Mouse (Mus musculus) midbrain, postnatal 0 days (tissue): Measurements from ENCODE around the gene Pik3cg. TPM values are rescaled to one million over a fixed set of nuclear protein-coding genes. Genes with fewer than 3 reads are reported as not detected.
"Not testable (repeated sequence)": the region's sequence is repeated elsewhere in the genome, so short reads cannot be mapped to it uniquely, and the experiment has no call there.

Source experiments
- ATAC-seq: fragments of 200-750 bp; cut with Nextera tagmentation; 2 replicates; pipeline ENCODE4 v1.8.0; 2017; ENCODE audit warnings: moderate number of reproducible peaks, mild to moderate bottlenecking, moderate TSS enrichment, moderate library complexity; ENCODE audit not compliant: low FRiP score
- DNase-seq: peaks from one replicate; pipeline ENCODE4 v3.0.0-alpha.2; 2015; ENCODE audit warnings: low spot score
- H3K27ac ChIP-seq: fragments of 300-500 bp; sonication (generic); 2 replicates; pipeline ENCODE4 v1.5.1; 2014; ENCODE audit warnings: low read depth, mild to moderate bottlenecking, low read length, mixed read lengths
- H3K27me3 ChIP-seq: fragments of 300-500 bp; sonication (generic); 2 replicates; pipeline ENCODE4 v1.6.1; 2014; ENCODE audit warnings: low read length, control low read depth, mixed read lengths; ENCODE audit not compliant: insufficient read depth
- H3K36me3 ChIP-seq: fragments of 300-500 bp; sonication (generic); 2 replicates; pipeline ENCODE4 v1.6.1; 2014; ENCODE audit warnings: low read length, control low read depth, mixed read lengths; ENCODE audit not compliant: insufficient read depth
- H3K4me1 ChIP-seq: fragments of 300-500 bp; sonication (generic); 2 replicates; pipeline ENCODE4 v1.6.1; 2014; ENCODE audit warnings: mild to moderate bottlenecking, control low read depth, antibody characterized with exemption, low read length, mixed read lengths; ENCODE audit not compliant: insufficient read depth
- H3K4me2 ChIP-seq: fragments of 300-500 bp; sonication (generic); 2 replicates; pipeline ENCODE4 v1.6.1; 2014; ENCODE audit warnings: low read depth, mild to moderate bottlenecking, low read length, mixed read lengths; ENCODE audit not compliant: poor library complexity, severe bottlenecking
- H3K4me3 ChIP-seq: fragments of 300-500 bp; sonication (generic); 2 replicates; pipeline ENCODE4 v1.5.1; 2014; ENCODE audit warnings: low read depth, mild to moderate bottlenecking, low read length, moderate library complexity
- H3K9ac ChIP-seq: fragments of 300-500 bp; sonication (generic); replicated peaks from 2 replicates; pipeline ENCODE4 v1.6.1; 2014; ENCODE audit warnings: mild to moderate bottlenecking, low read length, moderate library complexity, mixed read lengths; ENCODE audit not compliant: poor library complexity, severe bottlenecking
- H3K9me3 ChIP-seq: fragments of 300-500 bp; sonication (generic); 2 replicates; pipeline ENCODE4 v1.6.1; 2016; ENCODE audit warnings: low read length, control low read depth
- CTCF ChIP-seq: IDR thresholded peaks from 2 replicates; pipeline ENCODE4 v1.5.1; 2016; ENCODE audit warnings: antibody characterized with exemption, mild to moderate bottlenecking
- WGBS: fragments of 180-500 bp; shearing (Covaris S2); extraction: QIAGEN DNeasy Blood & Tissue Kit; methylation state at CpG from one replicate; pipeline ENCODE4 v1.1.7; 2014; 5-methylcytosine and 5-hydroxymethylcytosine counted together
- polyA plus RNA-seq: library from polyadenylated mRNA; unstranded; fragments of >200 nt; fragmentation: Nextera tagmentation; extraction: Ambion mirVana; gene quantifications from 2 replicates; pipeline ENCODE4 v1.2.1, GENCODE M21; 2015
- total RNA-seq: library from RNA; depleted of rRNA; stranded (reverse); fragments of >200 nt; gene quantifications from 2 replicates; pipeline ENCODE4 v1.2.3, GENCODE M21; 2014; rRNA removed

Pik3cg gene
- total RNA-seq, result 1.9 and 3.0 TPM in 2 replicates
- polyA plus RNA-seq, result 0.78 and 0.86 TPM in 2 replicates

DNA sequence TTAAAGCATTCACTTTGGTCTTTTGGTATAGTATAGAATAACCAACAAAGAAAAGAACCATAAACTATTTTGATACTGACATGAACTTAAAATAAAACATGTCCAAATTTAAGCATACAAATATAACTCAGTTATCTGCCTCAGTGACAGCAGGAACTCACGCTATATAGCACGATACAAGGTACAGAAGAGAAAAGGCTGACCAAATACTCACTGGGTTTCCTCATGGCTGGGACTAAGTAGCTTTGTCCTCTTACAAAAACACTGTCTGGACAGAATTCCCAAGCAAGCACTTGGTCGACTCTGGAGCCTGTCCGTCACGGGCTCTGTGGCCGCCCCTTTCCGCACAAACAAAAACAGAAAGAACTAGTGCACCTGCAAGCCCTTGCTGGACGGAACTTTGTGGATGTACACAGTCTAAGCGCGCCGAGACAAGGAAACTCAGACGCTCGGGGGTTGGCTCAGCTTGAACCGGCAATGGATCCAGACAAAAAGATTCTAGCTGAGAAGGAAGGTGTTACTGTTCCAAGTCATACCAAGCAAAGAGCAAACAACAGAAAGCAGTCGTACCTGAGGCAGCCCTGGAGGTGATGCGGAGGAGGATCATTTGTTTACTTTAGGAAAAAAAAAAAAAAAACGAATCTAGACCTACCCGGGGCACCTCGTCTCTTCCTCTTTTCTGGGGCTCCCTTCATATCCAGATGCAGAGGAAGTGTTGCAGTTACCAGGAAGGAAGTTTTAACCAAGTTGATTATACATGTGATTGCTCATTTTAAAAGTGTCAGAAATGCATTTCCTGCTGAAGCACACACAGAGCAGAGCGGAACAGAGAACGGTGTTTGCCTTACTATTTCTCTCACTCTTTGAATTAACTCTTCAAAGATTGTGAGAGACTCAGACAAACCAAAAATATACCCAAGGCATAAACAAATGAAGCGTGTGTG is at the start of gene Pik3cg:
Gene Pik3cg, minus strand, starts transcription at position 712 of the 944 bp plus-strand sequence.
- Histone ChIP-seq H3K9ac (no peak within 1 kb of the TSS), H3K4me1 (no peaks in the 10 kb centered on the region), H3K27me3 (no peaks in the 10 kb centered on the region), H3K4me2 (peak within 1 kb of the TSS; percentile 6; the same call in 1 of the 2 replicates), H3K27ac (no peak within 1 kb of the TSS), H3K9me3 (no peaks in the 10 kb centered on the region), H3K4me3 (no peak within 1 kb of the TSS), H3K36me3 (no peaks in the 10 kb centered on the region)
- no peak for TF ChIP-seq CTCF
- DNase-seq (no peak), ATAC-seq (no peak)
- WGBS, result 66% methylated on average over 22 of the region's 22 CpGs

- no peak for TF ChIP-seq CTCF
- ATAC-seq (no peak), DNase-seq (no peak)
- Histone ChIP-seq H3K27ac (no peak overlapping the region), H3K9ac (no peak overlapping the region), H3K4me1 (no peaks in the 10 kb centered on the region), H3K27me3 (no peaks in the 10 kb centered on the region), H3K4me3 (no peak overlapping the region), H3K4me2 (no peak overlapping the region), H3K36me3 (no peaks in the 10 kb centered on the region), H3K9me3 (no peaks in the 10 kb centered on the region)
- WGBS, result 66% methylated on average over 2 of the region's 2 CpGs
Measured at GRCm38 (mm10) chr12:32248483-32248882, 40.0 kb upstream of the Pik3cg start.

GRCm38 (mm10) chr12:32245566-32246233 is 37.2 kb upstream of the Pik3cg start:
- no peak overlapping the region for H3K4me2 ChIP-seq
- no peak for ATAC-seq
- H3K27me3 ChIP-seq, result no peaks in the 10 kb centered on the region
- WGBS, result 74% methylated on average over 5 of the region's 5 CpGs
- H3K27ac ChIP-seq, result no peak overlapping the region
- H3K4me1 ChIP-seq, result no peaks in the 10 kb centered on the region
- H3K36me3 ChIP-seq, result no peaks in the 10 kb centered on the region
- peak; percentile 69 for DNase-seq
- no peak overlapping the region for H3K9ac ChIP-seq
- peak; percentile 88 for TF ChIP-seq CTCF
- no peak overlapping the region for H3K4me3 ChIP-seq
- no peaks in the 10 kb centered on the region for H3K9me3 ChIP-seq

GRCm38 (mm10) chr12:32243586-32243985 is 35.1 kb upstream of the Pik3cg start:
- no peak overlapping the region for H3K9ac ChIP-seq
- no peaks in the 10 kb centered on the region for H3K4me1 ChIP-seq
- ATAC-seq (no peak), DNase-seq (no peak)
- WGBS, result 81% methylated on average over 1 of the region's 1 CpGs
- TF ChIP-seq CTCF, result no peak
- no peaks in the 10 kb centered on the region for H3K9me3 ChIP-seq
- no peak overlapping the region for H3K4me2 ChIP-seq
- no peaks in the 10 kb centered on the region for H3K27me3 ChIP-seq
- H3K4me3 ChIP-seq, result no peak overlapping the region
- no peaks in the 10 kb centered on the region for H3K36me3 ChIP-seq
- H3K27ac ChIP-seq, result no peak overlapping the region

- not testable (repeated sequence) for H3K27me3 ChIP-seq, ATAC-seq, DNase-seq, H3K4me1 ChIP-seq, H3K27ac ChIP-seq, H3K9ac ChIP-seq, H3K4me2 ChIP-seq, H3K36me3 ChIP-seq, H3K9me3 ChIP-seq, H3K4me3 ChIP-seq
- WGBS, result 72% methylated on average over 3 of the region's 3 CpGs
Measured at GRCm38 (mm10) chr12:32239134-32239533, 30.7 kb upstream of the Pik3cg start.

DNA sequence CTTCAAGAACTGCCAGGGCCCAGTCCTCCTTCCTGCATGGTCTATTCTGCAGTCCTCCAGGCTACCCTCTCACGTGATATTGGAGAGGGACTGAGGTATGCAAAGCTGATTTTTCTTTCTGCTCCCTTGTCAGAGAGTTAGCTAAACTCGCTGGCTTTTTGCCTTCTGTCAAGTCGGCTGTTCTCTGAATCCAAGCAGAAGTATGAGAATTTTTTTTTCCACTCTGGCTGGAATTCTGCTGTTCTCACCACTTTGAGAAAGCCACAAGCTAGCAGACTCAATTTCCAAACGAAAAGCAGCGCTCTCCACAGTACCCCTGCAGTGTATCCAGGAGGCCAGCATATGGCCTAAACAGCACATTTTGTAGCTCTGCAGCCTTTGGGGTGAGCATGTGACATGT is 30.0 kb upstream of the Pik3cg start:
- H3K4me3 ChIP-seq, result no peak overlapping the region
- ATAC-seq (no peak), DNase-seq (peak; percentile 9)
- no peak for TF ChIP-seq CTCF
- H3K36me3 ChIP-seq, result no peaks in the 10 kb centered on the region
- H3K9ac ChIP-seq, result no peak overlapping the region
- no peak overlapping the region for H3K4me2 ChIP-seq
- no peak overlapping the region for H3K27ac ChIP-seq
- no peaks in the 10 kb centered on the region for H3K27me3 ChIP-seq
- WGBS, result 65% methylated on average over 5 of the region's 5 CpGs
- no peaks in the 10 kb centered on the region for H3K4me1 ChIP-seq
- no peaks in the 10 kb centered on the region for H3K9me3 ChIP-seq
